Comparison of ENCODE assay signal across 1 mouse cellular context in genomic region chr7:127023896-127024690, GRCm38 (mm10).
TF ChIP-seq lines count a peak whose summit lies in the region.

No protein-coding gene starts in this region.

TF ChIP-seq in CH12.LX, 34 proteins besides CTCF, POLR2A, EP300 and RAD21 (continued from another document):
- TF ChIP-seq UBTF (IDR thresholded peaks at IDR 0.05; ENCODE audit: low read depth, low read length) = no peak
